Mouse (Mus musculus) C2C12 (cell line): Measurements from ENCODE around the gene Pappa. TPM values are rescaled to one million over a fixed set of nuclear protein-coding genes. Genes with fewer than 3 reads are reported as not detected.

Source experiments
- H3K27me3 ChIP-seq: one replicate; pipeline ENCODE4 v1.6.1; 2011; ENCODE audit not compliant: control insufficient read depth, insufficient read depth, insufficient read length
- H3K36me3 ChIP-seq: one replicate; pipeline ENCODE4 v1.6.1; 2011; ENCODE audit not compliant: control insufficient read depth, insufficient read depth
- H3K4me3 ChIP-seq: one replicate; pipeline ENCODE4 v1.5.1; 2011; ENCODE audit warnings: mild to moderate bottlenecking, control low read depth; ENCODE audit not compliant: poor library complexity, insufficient read depth, severe bottlenecking
- H3K79me2 ChIP-seq: one replicate; pipeline ENCODE4 v1.6.1; 2011; ENCODE audit not compliant: control insufficient read depth, insufficient read depth
- H3K79me3 ChIP-seq: one replicate; pipeline ENCODE4 v1.6.1; 2011; ENCODE audit warnings: low read depth, control low read depth
- H3ac ChIP-seq: one replicate; pipeline ENCODE3; 2011; ENCODE audit warnings: low read depth; ENCODE audit not compliant: control insufficient read depth, insufficient read length
- CEBPB ChIP-seq: IDR thresholded peaks from one replicate; pipeline ENCODE4 v1.6.1; 2011; ENCODE audit warnings: low read depth, mild to moderate bottlenecking, control low read depth, moderate library complexity
- CTCF ChIP-seq: IDR thresholded peaks from one replicate; pipeline ENCODE4 v1.5.1; 2011; ENCODE audit not compliant: control insufficient read depth, insufficient read depth, insufficient read length
- FOSL1 ChIP-seq: IDR thresholded peaks from one replicate; pipeline ENCODE4 v1.8.0; 2011; ENCODE audit warnings: mild to moderate bottlenecking, low read length; ENCODE audit not compliant: poor library complexity, insufficient read depth, severe bottlenecking
- MAX ChIP-seq: IDR thresholded peaks from one replicate; pipeline ENCODE4 v1.6.1; 2011; ENCODE audit warnings: mild to moderate bottlenecking, control low read depth
- MYOD1 ChIP-seq: IDR thresholded peaks from one replicate; pipeline ENCODE4 v1.6.1; 2011; ENCODE audit warnings: low read depth; ENCODE audit not compliant: control insufficient read depth, insufficient read length
- MYOG ChIP-seq: IDR thresholded peaks from one replicate; pipeline ENCODE4 v1.6.1; 2011; ENCODE audit not compliant: control insufficient read depth, insufficient read length; ENCODE audit errors: extremely low read depth
- USF1 ChIP-seq: IDR thresholded peaks from one replicate; pipeline ENCODE4 v1.6.1; 2011; ENCODE audit warnings: low read depth, mild to moderate bottlenecking, control low read depth, moderate library complexity
- polyA plus RNA-seq: library from polyadenylated mRNA; unstranded; fragments of >200 nt; fragmentation: generic; extraction: Trizol; gene quantifications from one replicate; pipeline ENCODE4 v1.2.1, GENCODE M21; 2012; ENCODE audit warnings: missing spikeins

Gene Pappa
- polyA plus RNA-seq, 1 experiment = 0.57 TPM

DNA sequence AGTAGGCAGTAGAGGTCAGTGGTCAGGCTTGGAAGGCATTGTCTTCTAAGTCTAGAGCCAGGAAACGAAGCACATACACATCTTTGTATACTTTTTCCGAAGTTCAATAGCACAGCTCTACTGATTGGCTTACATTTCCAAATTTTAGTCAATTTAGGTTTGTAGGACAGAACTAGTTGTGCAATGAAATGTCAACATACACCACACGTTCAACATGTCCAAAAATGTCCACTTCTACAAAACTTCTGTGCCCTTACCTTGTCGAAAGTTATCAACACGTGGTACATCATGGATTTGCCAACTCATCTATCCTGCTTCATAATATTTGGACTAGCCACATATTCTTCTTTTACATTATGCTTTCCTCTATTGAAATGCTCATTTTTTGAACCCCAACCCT lies 10.4 kb downstream of the Pappa start:
- no peaks in the 10 kb centered on the region for H3K79me3 ChIP-seq
- no peak overlapping the region for H3K4me3 ChIP-seq
- no peak for TF ChIP-seq MAX
- TF ChIP-seq MYOD1 = no peak
- no peak for TF ChIP-seq MYOG
- no peak for TF ChIP-seq FOSL1
- no peak for TF ChIP-seq CEBPB
- no peak for TF ChIP-seq CTCF
- no peak for TF ChIP-seq USF1
- H3K36me3 ChIP-seq = no peaks in the 10 kb centered on the region
- no peak overlapping the region for H3ac ChIP-seq
- H3K79me2 ChIP-seq = no peaks in the 10 kb centered on the region
- H3K27me3 ChIP-seq = no peaks in the 10 kb centered on the region

GRCm38 (mm10) chr4:65135109-65135508 lies 11.1 kb downstream of the Pappa start:
- no peaks in the 10 kb centered on the region for H3K79me2 ChIP-seq
- H3K27me3 ChIP-seq = no peaks in the 10 kb centered on the region
- no peak overlapping the region for H3ac ChIP-seq
- H3K4me3 ChIP-seq = no peak overlapping the region
- no peaks in the 10 kb centered on the region for H3K36me3 ChIP-seq
- TF ChIP-seq MYOG = no peak
- TF ChIP-seq USF1 = no peak
- no peak for TF ChIP-seq MYOD1
- no peak for TF ChIP-seq CTCF
- TF ChIP-seq FOSL1 = no peak
- no peak for TF ChIP-seq MAX
- no peak for TF ChIP-seq CEBPB
- no peaks in the 10 kb centered on the region for H3K79me3 ChIP-seq

DNA sequence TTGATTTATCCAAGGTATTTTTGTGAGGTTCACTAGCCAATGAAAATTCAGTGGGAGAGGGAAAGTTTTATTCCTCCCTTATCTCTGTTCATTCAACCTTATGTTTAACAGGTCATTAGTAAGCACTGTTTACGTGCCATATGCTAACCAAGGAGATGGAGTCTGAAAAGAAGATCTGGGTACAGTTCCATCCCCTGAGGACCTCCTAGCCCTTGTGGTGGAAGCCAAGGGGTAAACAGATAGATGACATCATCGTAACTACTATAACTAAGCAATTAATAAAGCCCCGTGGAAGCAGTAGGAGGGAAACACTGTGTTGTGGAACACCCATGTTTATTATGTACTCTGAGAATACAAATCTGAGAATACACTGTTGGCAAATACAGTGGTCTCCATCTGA lies 12.6 kb downstream of the Pappa start:
- TF ChIP-seq CEBPB = no peak
- no peak for TF ChIP-seq USF1

GRCm38 (mm10) chr4:65146936-65147335 lies 23.0 kb downstream of the Pappa start:
- Histone ChIP-seq H3K36me3 (no peaks in the 10 kb centered on the region), H3K4me3 (no peak overlapping the region), H3K27me3 (no peaks in the 10 kb centered on the region), H3K79me3 (no peaks in the 10 kb centered on the region), H3ac (no peak overlapping the region), H3K79me2 (no peaks in the 10 kb centered on the region)
- TF ChIP-seq MYOG = no peak

More for the DNA sequence above, 12.6 kb downstream of the Pappa start:
- Histone ChIP-seq H3K27me3 (no peaks in the 10 kb centered on the region), H3K79me2 (no peaks in the 10 kb centered on the region), H3ac (no peak overlapping the region), H3K79me3 (no peaks in the 10 kb centered on the region), H3K4me3 (no peak overlapping the region), H3K36me3 (no peaks in the 10 kb centered on the region)

- Histone ChIP-seq H3K36me3 (no peaks in the 10 kb centered on the region), H3K4me3 (no peak overlapping the region), H3K79me3 (no peaks in the 10 kb centered on the region), H3K27me3 (no peaks in the 10 kb centered on the region), H3K79me2 (no peaks in the 10 kb centered on the region), H3ac (no peak overlapping the region)
- TF ChIP-seq FOSL1 = no peak
- TF ChIP-seq CEBPB = no peak
- no peak for TF ChIP-seq CTCF
- TF ChIP-seq USF1 = no peak
- TF ChIP-seq MYOD1 = no peak
- TF ChIP-seq MYOG = no peak
- no peak for TF ChIP-seq MAX
Measured at GRCm38 (mm10) chr4:65153601-65154000, 29.6 kb downstream of the Pappa start.

DNA sequence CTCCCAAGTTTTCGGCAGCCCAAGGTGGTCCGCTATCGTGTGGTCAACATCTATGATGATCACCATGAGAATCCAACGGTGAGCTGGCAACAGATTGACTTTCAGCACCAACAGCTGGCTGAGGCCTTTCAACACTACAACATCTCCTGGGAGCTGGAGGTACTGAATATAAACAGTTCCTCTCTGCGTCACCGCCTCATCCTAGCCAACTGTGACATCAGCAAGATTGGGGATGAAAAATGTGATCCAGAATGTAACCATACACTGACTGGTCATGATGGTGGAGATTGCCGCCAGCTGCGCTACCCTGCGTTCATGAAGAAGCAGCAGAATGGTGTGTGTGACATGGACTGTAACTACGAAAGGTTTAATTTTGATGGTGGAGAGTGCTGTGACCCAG lies 32.3 kb downstream of the Pappa start:
- no peak for TF ChIP-seq USF1
- TF ChIP-seq MYOD1 = no peak
- Histone ChIP-seq H3K79me2 (no peaks in the 10 kb centered on the region), H3K79me3 (no peaks in the 10 kb centered on the region), H3K36me3 (no peaks in the 10 kb centered on the region), H3K4me3 (no peak overlapping the region), H3K27me3 (no peaks in the 10 kb centered on the region), H3ac (no peak overlapping the region)

GRCm38 (mm10) chr4:65158651-65159050 lies 34.7 kb downstream of the Pappa start:
- no peaks in the 10 kb centered on the region for H3K79me2 ChIP-seq
- H3K79me3 ChIP-seq = no peaks in the 10 kb centered on the region
- H3K36me3 ChIP-seq = no peaks in the 10 kb centered on the region
- H3K4me3 ChIP-seq = no peak overlapping the region
- H3ac ChIP-seq = no peak overlapping the region
- TF ChIP-seq FOSL1 = no peak
- TF ChIP-seq CTCF = no peak
- no peak for TF ChIP-seq USF1
- no peak for TF ChIP-seq MYOG
- no peak for TF ChIP-seq MAX
- H3K27me3 ChIP-seq = no peaks in the 10 kb centered on the region
